Mouse (Mus musculus) stomach, postnatal 0 days (tissue): Measurements from ENCODE around the gene Pink1. TPM values are rescaled to one million over a fixed set of nuclear protein-coding genes. Genes with fewer than 3 reads are reported as not detected.

ENCODE experiments used
- ATAC-seq: fragments of 200-750 bp; cut with Nextera tagmentation; 2 replicates; pipeline ENCODE4 v1.8.0; 2017; ENCODE audit not compliant: low FRiP score, low TSS enrichment
- DNase-seq: peaks from one replicate; pipeline ENCODE4 v3.0.0-alpha.2; 2016; ENCODE audit warnings: low spot score
- H3K27ac ChIP-seq: fragments of 300-500 bp; sonication (generic); replicated peaks from 2 replicates; pipeline ENCODE4 v1.5.1; 2014; ENCODE audit warnings: mild to moderate bottlenecking, control low read depth
- H3K27me3 ChIP-seq: fragments of 300-500 bp; sonication (generic); 2 replicates; pipeline ENCODE4 v1.6.1; 2014; ENCODE audit warnings: low read length; ENCODE audit not compliant: control insufficient read depth, insufficient read depth
- H3K36me3 ChIP-seq: fragments of 300-500 bp; sonication (generic); 2 replicates; pipeline ENCODE4 v1.6.1; 2014; ENCODE audit warnings: low read length, mixed read lengths; ENCODE audit not compliant: control insufficient read depth, insufficient read depth
- H3K4me1 ChIP-seq: fragments of 300-500 bp; sonication (generic); replicated peaks from 2 replicates; pipeline ENCODE4 v1.6.1; 2014; ENCODE audit warnings: antibody characterized with exemption; ENCODE audit not compliant: control insufficient read depth, insufficient read depth
- H3K4me2 ChIP-seq: fragments of 300-500 bp; sonication (generic); replicated peaks from 2 replicates; pipeline ENCODE4 v1.6.1; 2014; ENCODE audit warnings: low read depth, mild to moderate bottlenecking, control low read depth, moderate library complexity
- H3K4me3 ChIP-seq: fragments of 300-500 bp; sonication (generic); 2 replicates; pipeline ENCODE4 v1.5.1; 2014; ENCODE audit warnings: low read depth, low read length, control low read depth
- H3K9ac ChIP-seq: fragments of 300-500 bp; sonication (generic); 2 replicates; pipeline ENCODE4 v1.6.1; 2014; ENCODE audit warnings: mild to moderate bottlenecking, low read length, control low read depth, mixed read lengths
- H3K9me3 ChIP-seq: fragments of 300-500 bp; sonication (generic); 2 replicates; pipeline ENCODE4 v1.6.1; 2016; ENCODE audit warnings: low read length; ENCODE audit not compliant: control insufficient read depth
- CTCF ChIP-seq: IDR thresholded peaks from 2 replicates; pipeline ENCODE4 v1.5.1; 2016; ENCODE audit warnings: antibody characterized with exemption, low read depth, mild to moderate bottlenecking, moderate library complexity
- EP300 ChIP-seq: optimal IDR thresholded peaks from 2 replicates; pipeline ENCODE3; 2016; ENCODE audit warnings: antibody characterized with exemption
- WGBS: fragments of 180-500 bp; shearing (Covaris S2); extraction: QIAGEN DNeasy Blood & Tissue Kit; methylation state at CpG from one replicate; pipeline ENCODE4 v1.1.7; 2014; 5-methylcytosine and 5-hydroxymethylcytosine counted together
- microRNA-seq: library from miRNA; unstranded; fragments of <30 nt; microRNA quantifications from one replicate; pipeline ENCODE4, GENCODE M21; 2016
- polyA plus RNA-seq: library from polyadenylated mRNA; unstranded; fragments of >200 nt; fragmentation: Nextera tagmentation; extraction: Ambion mirVana; gene quantifications from 2 replicates; pipeline ENCODE4 v1.2.1, GENCODE M21; 2015

The Pink1 gene
- polyA plus RNA-seq, 1 experiment from 2014 or later: 62.1 TPM

- H3K36me3 ChIP-seq: no peaks in the 10 kb centered on the region
- H3K9me3 ChIP-seq: no peaks in the 10 kb centered on the region
- no peak for ATAC-seq
- H3K27ac ChIP-seq: no peak overlapping the region
- DNase-seq: no peak
- no peaks in the 10 kb centered on the region for H3K4me1 ChIP-seq
- no peak overlapping the region for H3K4me3 ChIP-seq
- 85% methylated on average over 12 of the region's 12 CpGs for WGBS
- no peak overlapping the region for H3K9ac ChIP-seq
- no peak overlapping the region for H3K4me2 ChIP-seq
- TF ChIP-seq EP300 (no peak), CTCF (no peak)
- no peaks in the 10 kb centered on the region for H3K27me3 ChIP-seq
These were observed 39.7 kb downstream of the Pink1 start for GRCm38 (mm10) chr4:138286411-138286810.

- Histone ChIP-seq H3K4me3 (no peak overlapping the region), H3K36me3 (no peaks in the 10 kb centered on the region), H3K27me3 (no peaks in the 10 kb centered on the region), H3K4me1 (no peaks in the 10 kb centered on the region), H3K27ac (no peak overlapping the region), H3K9ac (no peak overlapping the region), H3K9me3 (no peaks in the 10 kb centered on the region), H3K4me2 (no peak overlapping the region)
- 33% methylated on average over 4 of the region's 4 CpGs for WGBS
- ATAC-seq: peak; percentile 84
- DNase-seq: peak; percentile 74
- no peak for TF ChIP-seq EP300
- peak; percentile 99 for TF ChIP-seq CTCF
These were observed 43.3 kb downstream of the Pink1 start for GRCm38 (mm10) chr4:138282834-138283233.

- 48% methylated on average over 7 of the region's 7 CpGs for WGBS
- Histone ChIP-seq H3K27me3 (no peaks in the 10 kb centered on the region), H3K4me2 (no peak overlapping the region), H3K9me3 (no peaks in the 10 kb centered on the region), H3K4me1 (no peaks in the 10 kb centered on the region), H3K36me3 (no peaks in the 10 kb centered on the region), H3K27ac (no peak overlapping the region), H3K9ac (no peak overlapping the region), H3K4me3 (no peak overlapping the region)
- TF ChIP-seq CTCF: no peak
- peak; percentile 77 for TF ChIP-seq EP300
- ATAC-seq (no peak), DNase-seq (no peak)
These were observed 47.8 kb downstream of the Pink1 start for GRCm38 (mm10) chr4:138278346-138278745.

GRCm38 (mm10) chr4:138272011-138272997, 53.8 kb downstream of the Pink1 start:
- peak; percentile 68 for ATAC-seq
- H3K4me3 ChIP-seq: no peak overlapping the region
- DNase-seq: peak; percentile 45

GRCm38 (mm10) chr4:138267869-138268268, 58.2 kb downstream of the Pink1 start:
- H3K4me3 ChIP-seq: no peak overlapping the region
- no peaks in the 10 kb centered on the region for H3K36me3 ChIP-seq
- WGBS: 74% methylated on average over 10 of the region's 10 CpGs
- no peak for DNase-seq
- no peak overlapping the region for H3K27ac ChIP-seq
- TF ChIP-seq EP300 (no peak), CTCF (no peak)
- peaks cover under 1% of the 10 kb centered on the region for H3K4me1 ChIP-seq
- no peaks in the 10 kb centered on the region for H3K27me3 ChIP-seq
- H3K4me2 ChIP-seq: no peak overlapping the region
- H3K9me3 ChIP-seq: no peaks in the 10 kb centered on the region
- H3K9ac ChIP-seq: no peak overlapping the region
- ATAC-seq: no peak

More at GRCm38 (mm10) chr4:138272011-138272997, 53.8 kb downstream of the Pink1 start:
- TF ChIP-seq CTCF (no peak), EP300 (no peak)
- H3K4me2 ChIP-seq: no peak overlapping the region
- H3K9me3 ChIP-seq: no peaks in the 10 kb centered on the region
- no peak overlapping the region for H3K9ac ChIP-seq
- no peak overlapping the region for H3K27ac ChIP-seq
- WGBS: 46% methylated on average over 14 of the region's 14 CpGs
- no peaks in the 10 kb centered on the region for H3K4me1 ChIP-seq
- no peaks in the 10 kb centered on the region for H3K27me3 ChIP-seq
- no peaks in the 10 kb centered on the region for H3K36me3 ChIP-seq

Small RNA genes lying within 50 kb of the gene (microRNA-seq; reads per million reads assigned to microRNA genes)
- gene Gm27646 (not detected), gene Mir7019 (not detected)

Other genes starting within 250 kb of the Pink1 start
- 74.7 and 75.4 TPM in 2 replicates for gene Hp1bp3, start 110.0 kb downstream of the Pink1 start, polyA plus RNA-seq
- 0.19 and 0.25 TPM in 2 replicates for gene Sh2d5, start 75.9 kb downstream of the Pink1 start, polyA plus RNA-seq
- gene Kif17, start 75.9 kb downstream of the Pink1 start, polyA plus RNA-seq: 0.21 and 0.39 TPM in 2 replicates
- gene Ddost, start 21.6 kb downstream of the Pink1 start, polyA plus RNA-seq: 253 and 258 TPM in 2 replicates
- 12.5 and 15.2 TPM in 2 replicates for gene Cda, start 41.7 kb upstream of the Pink1 start, polyA plus RNA-seq
- 0.07 TPM in 1 of 2 replicates, not detected in the other for gene Fam43b, start 70.2 kb upstream of the Pink1 start, polyA plus RNA-seq
- 17.1 and 18.7 TPM in 2 replicates for gene Mul1, start 108.4 kb upstream of the Pink1 start, polyA plus RNA-seq
- 4.5 and 4.8 TPM in 2 replicates for gene Camk2n1, start 128.0 kb upstream of the Pink1 start, polyA plus RNA-seq